Mouse (Mus musculus): ENCODE results near the gene Sp4. TPM values are rescaled to one million over a fixed set of nuclear protein-coding genes. Genes with fewer than 3 reads are reported as not detected.

Gene Sp4
- total RNA-seq (2021): 1 to 10 TPM; 8.3 to 8.8 TPM
- long read RNA-seq, experiment 1, partial matches to known transcripts: 1 of 3 reads
- long read RNA-seq, experiment 1, other reads (novel, unspliced or antisense): 1 of 3 reads
- long read RNA-seq, experiment 2, partial matches to known transcripts: 0 of 1 reads
- long read RNA-seq, experiment 2, other reads (novel, unspliced or antisense): 1 of 1 reads

DNA sequence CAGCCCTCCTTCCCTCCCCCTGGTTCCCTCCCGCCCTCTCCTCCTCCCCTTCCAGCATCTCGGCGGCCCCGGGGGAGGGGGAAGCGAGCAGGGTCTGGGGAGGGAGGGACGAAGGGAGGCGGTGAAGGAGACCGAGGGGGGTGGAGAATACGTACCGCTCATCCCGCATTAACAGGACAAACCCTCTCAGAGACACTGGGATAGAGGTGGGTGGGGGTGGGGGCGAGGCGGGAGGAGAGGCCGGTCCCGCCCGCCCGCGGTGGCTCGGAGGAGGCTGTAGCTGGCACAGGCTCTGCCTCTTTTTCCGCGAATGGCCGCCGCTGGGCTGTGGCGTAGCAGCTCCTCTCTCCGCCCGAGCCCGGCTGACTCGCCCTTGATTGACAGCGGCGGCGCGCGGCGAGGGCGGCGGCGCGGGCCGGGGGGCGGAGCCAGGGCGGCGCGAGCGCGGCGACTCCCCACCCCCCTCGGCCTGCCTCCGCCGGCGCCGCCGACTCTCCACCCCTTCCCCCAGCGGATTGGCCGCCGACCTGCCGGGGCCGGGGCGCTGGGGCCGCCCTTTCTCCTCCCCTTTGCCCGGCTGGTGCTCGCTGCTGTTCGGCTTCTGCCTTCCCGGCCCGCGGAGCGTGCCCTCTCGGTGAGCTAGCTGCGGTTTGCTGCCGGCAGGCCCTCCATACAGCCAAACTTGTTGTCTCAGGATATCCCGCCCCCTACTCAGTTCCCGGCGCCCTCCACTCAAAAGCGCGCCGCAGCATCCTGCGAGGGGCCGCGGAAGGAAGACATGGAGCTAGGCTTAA lies at the start of gene Sp4:
Gene Sp4 (minus strand): TSS at position 369 of the 794 bp plus-strand sequence.
- intact Hi-C loops (cut with DNase I; ENCODE audit: low total_unique reads): no loop called here
- DNase-seq: peak; percentile 95

- intact Hi-C loops (cut with DNase I; ENCODE audit: low total_unique reads): no loop called here
- DNase-seq: no peak
Observed at GRCm38 (mm10) chr12:118339107-118339506, 37.9 kb upstream of the Sp4 start.

DNA sequence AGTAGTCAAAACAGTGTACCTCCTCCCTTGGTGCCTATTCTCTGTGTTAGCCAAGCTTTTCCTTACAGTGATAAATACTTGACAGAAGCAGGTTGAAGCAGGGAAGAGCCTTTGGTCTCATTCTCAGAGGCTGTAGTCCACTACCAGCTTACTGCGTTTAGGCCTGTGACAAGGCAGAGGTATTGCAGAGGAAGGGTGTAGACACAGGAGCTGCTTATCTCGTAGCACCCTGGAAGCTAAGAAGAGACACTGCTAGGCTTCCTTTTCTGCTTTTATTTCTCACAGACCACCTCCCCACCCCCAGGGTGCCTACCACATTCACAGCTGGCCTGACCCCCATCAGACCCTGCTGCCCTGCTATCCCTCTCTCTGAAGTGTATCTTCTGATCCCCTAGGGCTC lies 37.0 kb upstream of the Sp4 start:
- intact Hi-C loops (cut with DNase I; ENCODE audit: low total_unique reads): no loop called here
- no peak for DNase-seq

GRCm38 (mm10) chr12:118337291-118337690 lies 36.1 kb upstream of the Sp4 start:
- intact Hi-C loops (cut with DNase I; ENCODE audit: low total_unique reads): no loop called here
- DNase-seq: no peak

GRCm38 (mm10) chr12:118328739-118329249 lies 27.6 kb upstream of the Sp4 start:
- no peak for DNase-seq
- intact Hi-C loops (cut with DNase I; ENCODE audit: low total_unique reads): no loop called here

- intact Hi-C loops (cut with DNase I; ENCODE audit: low total_unique reads): no loop called here
- DNase-seq: no peak
Observed at GRCm38 (mm10) chr12:118327566-118327965, 26.3 kb upstream of the Sp4 start.

DNA sequence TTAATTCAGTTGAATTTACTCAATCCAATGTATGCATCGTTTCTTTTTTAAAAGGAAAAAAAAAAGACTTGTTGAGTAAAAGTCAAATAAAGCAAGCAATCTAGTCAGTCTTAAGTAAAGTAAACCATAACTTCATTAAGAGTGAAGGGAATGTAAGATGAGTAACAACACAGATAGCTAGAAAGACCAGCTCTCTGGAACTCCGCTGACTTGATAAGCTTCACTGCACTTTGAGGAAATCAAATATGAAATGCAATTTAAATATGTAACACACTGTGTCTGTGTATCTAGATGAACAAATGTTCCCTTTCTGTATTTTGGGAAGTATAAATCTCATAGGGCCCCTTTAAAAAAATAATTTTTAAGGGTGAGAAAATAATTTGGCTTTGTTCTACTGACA lies 24.9 kb upstream of the Sp4 start:
- intact Hi-C loops (cut with DNase I; ENCODE audit: low total_unique reads): no loop called here
- no peak for DNase-seq

- intact Hi-C loops (cut with DNase I; ENCODE audit: low total_unique reads): no loop called here
- DNase-seq: no peak
Observed at GRCm38 (mm10) chr12:118320076-118320475, 18.8 kb upstream of the Sp4 start.

- intact Hi-C loops (cut with DNase I; ENCODE audit: low total_unique reads): no loop called here
- DNase-seq: no peak
Observed at GRCm38 (mm10) chr12:118314477-118314845, 13.2 kb upstream of the Sp4 start.

DNA sequence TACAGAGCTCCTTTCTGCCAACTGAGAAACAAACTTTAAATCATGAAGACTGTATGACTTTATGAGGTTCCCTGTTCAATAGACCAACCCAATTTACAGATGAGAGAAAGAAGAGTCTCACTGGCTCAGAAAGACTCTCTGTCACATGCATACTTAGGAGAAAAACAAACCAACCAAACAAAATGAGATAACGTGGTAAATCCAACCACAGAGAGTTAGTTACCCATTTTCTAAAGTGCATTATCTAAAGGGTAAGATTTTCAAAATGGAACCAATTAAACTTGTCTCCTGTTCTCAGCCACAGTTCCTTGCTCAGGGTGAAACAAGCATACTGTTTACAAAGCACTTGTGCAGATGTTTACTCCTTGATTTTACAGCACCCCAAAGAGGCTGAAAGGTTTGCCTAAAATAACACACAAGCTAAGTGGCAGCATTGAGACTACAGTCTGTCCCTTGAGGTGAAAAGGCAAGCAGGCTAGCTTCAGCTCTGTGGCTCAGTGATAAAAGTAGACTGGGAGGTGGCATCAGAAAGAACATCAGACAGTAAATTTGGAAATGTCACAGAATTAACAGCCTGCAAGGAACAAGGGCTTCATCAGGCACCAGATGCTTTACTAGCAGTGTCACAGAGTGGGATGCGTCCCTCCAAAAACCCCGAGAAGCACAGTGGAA lies 12.7 kb upstream of the Sp4 start:
- no peak for DNase-seq
- intact Hi-C loops (cut with DNase I; ENCODE audit: low total_unique reads): no loop called here

GRCm38 (mm10) chr12:118303586-118303985 lies 2.3 kb upstream of the Sp4 start:
- DNase-seq: no peak
- intact Hi-C loops (cut with DNase I; ENCODE audit: low total_unique reads): no loop called here

DNA sequence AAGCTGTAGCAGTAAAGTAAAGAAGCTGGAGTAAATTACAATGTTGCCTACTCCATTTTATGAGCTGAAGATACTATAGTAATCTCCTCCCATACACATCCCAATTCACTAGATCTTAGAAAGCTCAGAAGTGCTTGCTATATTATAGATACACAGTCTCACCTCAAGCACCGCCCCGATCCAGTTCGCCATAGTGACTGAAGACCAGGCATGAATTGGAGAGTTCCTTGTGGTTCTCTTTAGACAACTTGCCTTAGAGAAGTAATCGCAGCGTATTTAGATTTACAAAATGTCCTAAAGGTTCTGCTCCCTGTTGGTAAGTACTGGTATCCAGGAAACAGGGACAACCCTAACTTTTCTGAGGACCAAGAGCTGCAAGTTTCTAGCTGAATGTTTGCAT lies 1.8 kb upstream of the Sp4 start:
- intact Hi-C loops (cut with DNase I; ENCODE audit: low total_unique reads): no loop called here
- DNase-seq: no peak

- DNase-seq: peak; percentile 100
- intact Hi-C loops (cut with DNase I; ENCODE audit: low total_unique reads): no loop called here
Observed at GRCm38 (mm10) chr12:118301866-118302835, 911 bp upstream of the Sp4 start.

DNA sequence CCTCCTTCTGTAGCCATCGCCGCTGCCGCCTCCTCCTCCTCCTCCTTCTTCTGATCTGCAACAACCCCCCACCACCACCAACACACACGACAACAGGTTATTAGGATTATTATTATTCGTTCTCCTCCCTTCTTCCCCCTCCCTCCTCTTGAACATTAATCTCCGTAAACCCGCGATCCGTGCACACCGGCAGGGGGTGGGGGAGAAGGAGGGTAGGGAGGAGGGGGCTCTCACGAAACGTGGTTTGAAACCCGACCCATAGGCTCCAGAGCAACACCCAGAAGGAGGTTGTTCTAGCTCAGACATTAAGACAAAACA lies 527 bp downstream of the Sp4 start:
- DNase-seq: no peak
- intact Hi-C loops (cut with DNase I; ENCODE audit: low total_unique reads): no loop called here

DNA sequence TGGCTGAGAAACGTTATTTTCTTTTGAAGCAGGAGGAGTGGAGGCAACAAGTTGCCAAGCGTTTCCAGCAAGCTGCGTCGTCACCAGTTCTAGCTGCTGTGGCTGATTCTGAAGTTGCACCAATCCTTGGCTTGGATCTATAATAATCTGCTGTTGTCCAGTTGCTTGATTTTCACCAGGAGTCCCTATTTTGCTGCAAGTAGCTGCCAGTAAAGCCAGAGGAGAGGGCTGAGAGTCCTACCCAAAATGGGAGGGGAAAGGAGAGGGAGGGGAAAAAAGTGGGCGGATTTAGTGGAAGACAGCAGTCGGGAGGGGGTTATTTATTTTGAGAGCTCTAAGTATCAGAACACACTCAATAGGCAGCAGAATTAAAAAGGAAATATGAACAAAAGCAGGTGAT lies 1.3 kb downstream of the Sp4 start:
- peak; percentile 19 for DNase-seq
- intact Hi-C loops (cut with DNase I; ENCODE audit: low total_unique reads): no loop called here

- DNase-seq: no peak
- intact Hi-C loops (cut with DNase I; ENCODE audit: low total_unique reads): no loop called here
Observed at GRCm38 (mm10) chr12:118299172-118299571, 2.1 kb downstream of the Sp4 start.

DNA sequence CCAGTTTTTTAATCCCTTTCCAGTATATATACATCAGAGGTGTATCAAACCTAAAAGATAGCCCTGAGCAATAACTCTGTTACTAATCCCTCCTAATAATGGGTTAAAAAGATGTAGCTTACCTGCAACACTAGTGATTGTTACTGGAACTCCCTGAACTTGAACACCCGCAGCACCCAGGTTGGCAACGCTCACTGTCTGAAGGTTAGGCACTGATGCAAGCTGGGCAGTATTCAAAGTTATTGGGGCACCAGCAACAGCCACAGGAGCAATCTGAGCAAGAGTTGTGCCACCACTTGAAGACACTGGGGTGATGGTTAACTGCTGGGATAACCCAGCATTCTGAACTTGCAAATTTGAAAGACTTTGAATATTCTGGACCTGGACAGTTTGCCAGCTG lies 2.7 kb downstream of the Sp4 start:
- intact Hi-C loops (cut with DNase I; ENCODE audit: low total_unique reads): no loop called here
- DNase-seq: no peak

DNA sequence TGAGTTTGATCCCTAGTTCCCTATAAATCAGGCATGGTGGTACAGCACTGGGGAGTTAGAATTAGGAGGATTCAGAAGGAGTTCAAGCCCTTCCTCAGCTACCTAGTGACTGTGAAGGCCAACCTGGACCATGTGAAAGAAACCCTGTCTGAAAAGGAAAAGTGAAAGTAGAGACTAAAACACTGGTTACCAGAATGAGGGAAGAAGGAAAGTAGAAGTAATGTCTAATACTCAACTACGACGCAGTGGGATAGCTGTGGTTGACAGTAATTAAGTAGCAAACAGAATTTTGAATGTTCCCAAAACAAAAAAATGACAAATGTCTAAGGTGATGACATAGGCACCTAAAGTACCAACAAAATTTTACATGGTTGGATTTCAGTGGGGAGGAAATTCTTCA lies 5.0 kb downstream of the Sp4 start:
- intact Hi-C loops (cut with DNase I; ENCODE audit: low total_unique reads): no loop called here
- no peak for DNase-seq

- intact Hi-C loops (cut with DNase I; ENCODE audit: low total_unique reads): no loop called here
- no peak for DNase-seq
Observed at GRCm38 (mm10) chr12:118295793-118296192, 5.4 kb downstream of the Sp4 start.

GRCm38 (mm10) chr12:118288947-118289346 lies 12.3 kb downstream of the Sp4 start:
- DNase-seq: no peak
- intact Hi-C loops (cut with DNase I; ENCODE audit: low total_unique reads): no loop called here
